11 mouse cellular contexts compared by ENCODE assay signal in the genomic region with DNA sequence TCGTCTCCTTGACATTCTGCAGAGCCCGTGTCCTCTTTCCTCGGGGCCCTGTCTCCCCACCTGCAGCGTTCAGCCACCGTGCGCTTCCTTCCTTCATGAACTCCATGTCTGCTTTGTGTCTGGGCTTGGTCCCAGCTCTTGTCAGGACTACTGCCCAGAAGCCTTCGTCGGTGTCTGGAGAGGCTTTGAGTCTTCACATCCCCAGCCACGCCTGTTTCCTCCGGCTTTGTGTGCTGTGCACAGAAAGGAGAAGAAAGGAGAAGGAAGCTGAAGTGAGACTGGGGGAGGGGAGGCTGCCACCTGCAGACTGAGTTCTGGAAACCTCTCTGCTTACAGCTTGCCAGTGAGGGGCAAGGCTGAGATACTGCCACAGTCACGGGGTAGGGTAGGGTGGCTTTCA.
DNase-seq lines count a peak whose midpoint lies in the region; ATAC-seq and TF ChIP-seq lines count a peak whose summit lies in the region.
"Had no signal": no experiment of that assay in that cellular context is flagged by ENCODE, and none has a peak within 500 bp of the region (broad histone marks: within the 10 kb centered on the region; RNA-seq: fewer than 3 reads in every experiment).

No protein-coding gene starts in this region.

- intact Hi-C loops in heart, postnatal 14 days (cut with DNase I): loop anchor here (5.0 kb wide), 1 partner anchor 43 kb away; no protein-coding TSS in a partner anchor

- H3K36me3 ChIP-seq in liver, embryonic 11.5 days (ENCODE audit: control insufficient read depth, insufficient read depth, low read length): no peaks in the 10 kb centered on the region
- H3K36me3 ChIP-seq in embryonic facial prominence, embryonic 10.5 days (replicated peaks): no peaks in the 10 kb centered on the region
- no peaks in the 10 kb centered on the region for H3K36me3 ChIP-seq in thymus, adult 2 months (ENCODE audit: control insufficient read depth, insufficient read depth, low read length)
- H3K36me3 ChIP-seq: G1E; hindbrain, embryonic 15.5 days had no signal

- no peak overlapping the region for H3K4me3 ChIP-seq in liver, embryonic 11.5 days (ENCODE audit: low read depth, low read length)
- no peak overlapping the region for H3K4me3 ChIP-seq in embryonic facial prominence, embryonic 10.5 days
- peak overlapping the region; percentile 48 for H3K4me3 ChIP-seq in thymus, adult 2 months (ENCODE audit: control insufficient read depth, insufficient read depth, low read length)
- H3K4me3 ChIP-seq: hindbrain, embryonic 15.5 days had no signal

- no peaks in the 10 kb centered on the region for H3K9me3 ChIP-seq in liver, embryonic 11.5 days (ENCODE audit: control insufficient read depth, low read length)
- no peaks in the 10 kb centered on the region for H3K9me3 ChIP-seq in embryonic facial prominence, embryonic 10.5 days
- H3K9me3 ChIP-seq: G1E; hindbrain, embryonic 15.5 days had no signal

- WGBS in liver, embryonic 11.5 days: 30% methylated on average over 11 of the region's 11 CpGs
- WGBS in embryonic facial prominence, embryonic 10.5 days: 70% methylated on average over 11 of the region's 11 CpGs
- WGBS in thymus, adult 2 months: 3% methylated on average over 11 of the region's 11 CpGs

- no peak overlapping the region for H3K4me2 ChIP-seq in liver, embryonic 11.5 days
- H3K4me2 ChIP-seq: hindbrain, embryonic 15.5 days had no signal

- 0 out of 2 replicates have a peak, but pooled peaks cover 4% of the 10 kb centered on the region for H3K27me3 ChIP-seq in liver, embryonic 11.5 days (replicated peaks; ENCODE audit: control insufficient read depth, insufficient read depth, low read length)
- H3K27me3 ChIP-seq in embryonic facial prominence, embryonic 10.5 days (replicated peaks; ENCODE audit: low read depth, poor library complexity, severe bottlenecking): 0 out of 2 replicates have a peak, but pooled peaks cover 14% of the 10 kb centered on the region
- no peaks in the 10 kb centered on the region for H3K27me3 ChIP-seq in thymus, adult 2 months (ENCODE audit: control insufficient read depth, insufficient read depth, low read length)
- H3K27me3 ChIP-seq: hindbrain, embryonic 15.5 days had no signal

- no peak overlapping the region for H3K9ac ChIP-seq in liver, embryonic 11.5 days (ENCODE audit: low read depth, low read length)
- H3K9ac ChIP-seq: hindbrain, embryonic 15.5 days; liver, embryonic 14.5 days had no signal

- no peak overlapping the region for H3K27ac ChIP-seq in liver, embryonic 11.5 days (ENCODE audit: low read depth, low read length)
- peak overlapping the region; percentile 62 for H3K27ac ChIP-seq in embryonic facial prominence, embryonic 10.5 days (replicated peaks)
- peak overlapping the region; percentile 72 for H3K27ac ChIP-seq in thymus, adult 2 months (ENCODE audit: control insufficient read depth, insufficient read depth, low read length)
- H3K27ac ChIP-seq: hindbrain, embryonic 15.5 days; liver, embryonic 14.5 days had no signal

- H3K4me1 ChIP-seq in liver, embryonic 11.5 days (replicated peaks; ENCODE audit: control insufficient read depth, insufficient read depth, low read length): no peaks in the 10 kb centered on the region
- H3K4me1 ChIP-seq in embryonic facial prominence, embryonic 10.5 days: peaks cover 41% of the 10 kb centered on the region
- H3K4me1 ChIP-seq in thymus, adult 2 months (replicated peaks; ENCODE audit: control insufficient read depth, insufficient read depth, low read length): peaks cover 41% of the 10 kb centered on the region

- DNase-seq in liver: peak; percentile 36
- DNase-seq in liver, embryonic 11.5 days (ENCODE audit: low spot score): no peak
- no peak for DNase-seq in embryonic facial prominence, embryonic 10.5 days (ENCODE audit: low spot score)
- DNase-seq in heart, postnatal 14 days: peak; percentile 49 to 63
- DNase-seq in thymus, adult 2 months: peak; percentile 50
- DNase-seq in MN1 (ENCODE audit: low spot score): no peak
- no peak for DNase-seq in embryo, embryonic 9.5 days (ENCODE audit: extremely low spot score)

- no peak for ATAC-seq in liver, embryonic 11.5 days (replicated peaks; ENCODE audit: low FRiP score)
- ATAC-seq in cerebellum, adult (ENCODE audit: insufficient number of reproducible peaks, low FRiP score, low TSS enrichment): no peak

- TF ChIP-seq CTCF in thymus, adult 2 months (IDR thresholded peaks at IDR 0.05; ENCODE audit: borderline replicate concordance, control insufficient read depth, extremely low read depth, insufficient read depth, low read length, poor library complexity): no peak

- TF ChIP-seq POLR2A in thymus, adult 2 months (IDR thresholded peaks at IDR 0.05; ENCODE audit: control insufficient read depth, extremely low read depth, insufficient read depth, low read length, poor library complexity): no peak

Comparison
In these comparisons a context has a peak if more than half of its experiments do, and no peak if none do; other contexts are left out.
1. DNase-seq: peak in liver (single experiment), heart, postnatal 14 days (2 of 2) and thymus, adult 2 months (single experiment); none in liver, embryonic 11.5 days (single experiment), embryonic facial prominence, embryonic 10.5 days (single experiment), MN1 (single experiment) and embryo, embryonic 9.5 days (single experiment).